ENCODE assay signal across 8 mouse cellular contexts in genomic region chr1:79861130-79861942, GRCm38 (mm10). TPM values are rescaled to one million over a fixed set of nuclear protein-coding genes. Genes with fewer than 3 reads are reported as not detected.
DNase-seq lines count a peak whose midpoint lies in the region; ATAC-seq and TF ChIP-seq lines count a peak whose summit lies in the region.

TSS of gene Serpine2 (minus strand) at chr1:79861180.

- DNase-seq in adrenal gland, adult 2 months = no peak
- DNase-seq in adrenal gland, postnatal 14 days = no peak
- peak; percentile 47 for DNase-seq in testis, postnatal 10 days (ENCODE audit: low spot score)
- no peak for DNase-seq in testis, postnatal 14 days (ENCODE audit: low spot score)
- DNase-seq in layer of hippocampus, adult 2 months (ENCODE audit: low spot score in 2 of 2) = peak; percentile 21 to 30
- DNase-seq in thymus, postnatal 36 days = no peak

- TF ChIP-seq CTCF in layer of hippocampus, adult 2 months (conservative IDR thresholded peaks at IDR 0.05) = no peak

- no peaks in the 10 kb centered on the region for H3K27me3 ChIP-seq in heart, embryonic 12.5 days (replicated peaks)
- peaks cover 32% of the 10 kb centered on the region for H3K27me3 ChIP-seq in midbrain, embryonic 13.5 days

- H3K4me2 ChIP-seq in heart, embryonic 12.5 days = peak within 1 kb of the TSS; percentile 20
- H3K4me2 ChIP-seq in midbrain, embryonic 13.5 days (replicated peaks) = peak within 1 kb of the TSS; percentile 33

- H3K9ac ChIP-seq in heart, embryonic 12.5 days = no peak within 1 kb of the TSS
- H3K9ac ChIP-seq in midbrain, embryonic 13.5 days (replicated peaks) = no peak within 1 kb of the TSS

- no peaks in the 10 kb centered on the region for H3K36me3 ChIP-seq in heart, embryonic 12.5 days
- no peaks in the 10 kb centered on the region for H3K36me3 ChIP-seq in midbrain, embryonic 13.5 days

- WGBS in heart, embryonic 12.5 days = 44% methylated on average over 6 of the region's 6 CpGs
- 11% methylated on average over 6 of the region's 6 CpGs for WGBS in midbrain, embryonic 13.5 days

- no peak within 1 kb of the TSS for H3K4me3 ChIP-seq in heart, embryonic 12.5 days
- H3K4me3 ChIP-seq in layer of hippocampus, adult 2 months = no peak within 1 kb of the TSS
- H3K4me3 ChIP-seq in midbrain, embryonic 13.5 days (replicated peaks) = no peak within 1 kb of the TSS

- H3K27ac ChIP-seq in heart, embryonic 12.5 days (ENCODE audit: poor library complexity, severe bottlenecking) = peak within 1 kb of the TSS; percentile 46
- H3K27ac ChIP-seq in layer of hippocampus, adult 2 months = peak within 1 kb of the TSS; percentile 80
- peak within 1 kb of the TSS; percentile 59; the same call in 1 of the 2 replicates for H3K27ac ChIP-seq in midbrain, embryonic 13.5 days

- no peak for ATAC-seq in heart, embryonic 12.5 days (ENCODE audit: insufficient number of reproducible peaks, low FRiP score)
- ATAC-seq in midbrain, embryonic 13.5 days = peak; percentile 67

- peaks cover 36% of the 10 kb centered on the region for H3K4me1 ChIP-seq in heart, embryonic 12.5 days (replicated peaks)
- peaks cover 48% of the 10 kb centered on the region for H3K4me1 ChIP-seq in midbrain, embryonic 13.5 days (replicated peaks)

- H3K9me3 ChIP-seq in heart, embryonic 12.5 days (replicated peaks) = no peaks in the 10 kb centered on the region
- H3K9me3 ChIP-seq in midbrain, embryonic 13.5 days = no peaks in the 10 kb centered on the region

RNA-seq across cellular contexts. Expression of gene Serpine2, which starts in this region (rescaled TPM):
- total RNA-seq in adrenal gland, adult 2 months (2021) = 10 to 100 TPM; 10.2 to 25.1 TPM
- 6.3 and 7.7 TPM in 2 replicates for polyA plus RNA-seq in adrenal gland, adult 2 months (2012; rRNA removed)
- 8.4 and 14.1 TPM in 2 replicates for total RNA-seq in adrenal gland, postnatal 14 days (2021)
- polyA plus RNA-seq in heart, embryonic 12.5 days (2016; fragmentation: Nextera tagmentation; extraction: Ambion mirVana) = 171 and 177 TPM in 2 replicates
- 100 to 1,000 TPM; 130 to 131 TPM for total RNA-seq in layer of hippocampus, adult 2 months (2021)
- polyA plus RNA-seq in midbrain, embryonic 13.5 days (2015; fragmentation: Nextera tagmentation; extraction: Ambion mirVana) = 106 and 116 TPM in 2 replicates

Comparison
In these comparisons a context has a peak if more than half of its experiments do, and no peak if none do; other contexts are left out.
1. RNA of gene Serpine2 (polyA plus RNA-seq): 171 to 177 TPM in heart, embryonic 12.5 days and 106 to 116 TPM in midbrain, embryonic 13.5 days; 6.3 to 7.7 TPM in adrenal gland, adult 2 months; every median in the first group is over 10 times any median in the second.
2. DNase-seq: peak in testis, postnatal 10 days (single experiment) and layer of hippocampus, adult 2 months (2 of 2); none in adrenal gland, adult 2 months (single experiment), adrenal gland, postnatal 14 days (single experiment), testis, postnatal 14 days (single experiment) and thymus, postnatal 36 days (0 of 2).
3. Peak in every context shown above with its lines, with median percentiles within 50 percentile points of each other: H3K27ac ChIP-seq.